Mouse (Mus musculus) G1E (cell line): Measurements from ENCODE around the gene Slc26a1.

Experiments
- CTCF ChIP-seq: IDR thresholded peaks from 2 replicates; pipeline ENCODE4 v1.5.1; 2012; ENCODE audit warnings: low read depth, low read length, inconsistent platforms, mixed read lengths
- GATA1 ChIP-seq: IDR thresholded peaks from 2 replicates; pipeline ENCODE4 v1.6.1; 2012; ENCODE audit warnings: borderline replicate concordance, low read length, inconsistent platforms, mixed read lengths
- GATA2 ChIP-seq: IDR thresholded peaks from 2 replicates; pipeline ENCODE4 v1.6.1; 2012; ENCODE audit warnings: low read depth, low read length, inconsistent platforms, borderline replicate concordance
- POLR2AphosphoS5 ChIP-seq: IDR thresholded peaks from 2 replicates; pipeline ENCODE4 v1.6.1; 2012; ENCODE audit warnings: low read depth, low read length, inconsistent platforms; ENCODE audit not compliant: insufficient replicate concordance
- TAL1 ChIP-seq: conservative IDR thresholded peaks from 2 replicates; pipeline ENCODE4 v1.6.1; 2012; ENCODE audit warnings: low read depth, low read length, inconsistent platforms, mixed read lengths

DNA sequence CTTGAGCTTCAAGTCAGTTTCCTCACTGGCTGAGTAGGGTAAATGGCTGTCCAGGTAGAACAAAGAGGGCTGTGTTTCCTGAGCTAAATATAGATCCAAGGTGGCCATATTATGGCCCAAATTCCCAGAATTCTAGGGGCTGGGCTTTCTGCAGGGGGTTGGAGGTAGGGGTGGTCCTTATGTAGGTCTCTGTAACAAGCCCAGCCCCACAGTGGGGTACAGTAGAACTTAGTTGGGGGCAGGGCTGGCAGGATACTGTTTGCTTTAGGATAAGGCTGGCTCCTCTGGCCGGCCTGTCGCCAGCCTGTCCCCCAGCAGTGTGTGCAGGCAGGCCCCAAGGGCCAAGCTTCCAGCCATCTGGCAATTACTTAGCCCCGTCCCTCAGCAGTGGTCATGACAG is 25.0 kb upstream of the Slc26a1 start:
- no peak for TF ChIP-seq CTCF
- no peak for TF ChIP-seq GATA1
- no peak for TF ChIP-seq TAL1
- no peak for TF ChIP-seq GATA2
- no peak for TF ChIP-seq POLR2AphosphoS5
